ENCODE assay signal across 8 mouse cellular contexts in genomic region chr12:17691320-17691876, GRCm38 (mm10). TPM values are rescaled to one million over a fixed set of nuclear protein-coding genes. Genes with fewer than 3 reads are reported as not detected.
DNase-seq lines count a peak whose midpoint lies in the region; ATAC-seq and TF ChIP-seq lines count a peak whose summit lies in the region.

No protein-coding gene starts in this region.

- H3K36me3 ChIP-seq in limb, embryonic 13.5 days = no peaks in the 10 kb centered on the region
- H3K36me3 ChIP-seq in midbrain, embryonic 15.5 days (replicated peaks) = no peaks in the 10 kb centered on the region

- DNase-seq in 3134 (ENCODE audit: extremely low read depth, insufficient read length, low spot score) = peak; percentile 62
- DNase-seq in CD8-positive naive resting alpha-beta T cell, adult 2 months (ENCODE audit: low read depth in 2 of 2, low spot score in 2 of 2) = peak; percentile 20 to 32
- DNase-seq in heart, postnatal 4 days = peak; percentile 31
- peak; percentile 75 for DNase-seq in thymus, postnatal 4 days
- no peak for DNase-seq in gastrocnemius, adult 18-20 months (ENCODE audit: low spot score)

- peaks cover 6% of the 10 kb centered on the region; the same call in 1 of the 2 replicates for H3K27me3 ChIP-seq in limb, embryonic 13.5 days
- no peaks in the 10 kb centered on the region for H3K27me3 ChIP-seq in midbrain, embryonic 15.5 days (replicated peaks)

- no peak for TF ChIP-seq POLR2A in cortical plate, adult 2 months (IDR thresholded peaks at IDR 0.05; ENCODE audit: extremely low read depth, insufficient read depth, low read length)

- H3K4me2 ChIP-seq in limb, embryonic 13.5 days (replicated peaks) = peak overlapping the region; percentile 98
- H3K4me2 ChIP-seq in midbrain, embryonic 15.5 days = peak overlapping the region; percentile 96

- H3K4me3 ChIP-seq in cortical plate, adult 2 months (ENCODE audit: insufficient read depth, low read length) = peak overlapping the region; percentile 68
- H3K4me3 ChIP-seq in limb, embryonic 13.5 days = peak overlapping the region; percentile 74
- H3K4me3 ChIP-seq in midbrain, embryonic 15.5 days = peak overlapping the region; percentile 73

- H3K9ac ChIP-seq in limb, embryonic 13.5 days = peak overlapping the region; percentile 77
- peak overlapping the region; percentile 64 for H3K9ac ChIP-seq in midbrain, embryonic 15.5 days

- H3K27ac ChIP-seq in cortical plate, adult 2 months (ENCODE audit: insufficient read depth, low read length) = no peak overlapping the region
- no peak overlapping the region for H3K27ac ChIP-seq in limb, embryonic 13.5 days
- peak overlapping the region; percentile 67; the same call in 1 of the 2 replicates for H3K27ac ChIP-seq in midbrain, embryonic 15.5 days

- H3K9me3 ChIP-seq in limb, embryonic 13.5 days = no peaks in the 10 kb centered on the region
- H3K9me3 ChIP-seq in midbrain, embryonic 15.5 days = no peaks in the 10 kb centered on the region

- 1% methylated on average over 30 of the region's 30 CpGs for WGBS in limb, embryonic 13.5 days
- WGBS in midbrain, embryonic 15.5 days = under 1% methylated on average over 30 of the region's 30 CpGs

- ATAC-seq in limb, embryonic 13.5 days (ENCODE audit: low FRiP score, low read depth) = peak; percentile 3; the same call in 1 of the 2 replicates
- ATAC-seq in midbrain, embryonic 15.5 days (replicated peaks) = peak; percentile 43

- no peak for TF ChIP-seq CTCF in cortical plate, adult 2 months (IDR thresholded peaks at IDR 0.05; ENCODE audit: extremely low read depth, insufficient read depth, low read length)

- H3K4me1 ChIP-seq in cortical plate, adult 2 months (ENCODE audit: control insufficient read depth, insufficient read depth, low read length) = no peaks in the 10 kb centered on the region
- peaks cover 38% of the 10 kb centered on the region for H3K4me1 ChIP-seq in limb, embryonic 13.5 days
- H3K4me1 ChIP-seq in midbrain, embryonic 15.5 days = peaks cover 21% of the 10 kb centered on the region

RNA-seq across cellular contexts. Expression of gene Hpcal1, which starts 0.7 kb away (rescaled TPM):
- 68.2 and 71.1 TPM in 2 replicates for polyA plus RNA-seq in cortical plate, adult 2 months (2012; rRNA removed)
- 10 to 100 TPM; 17.9 to 19.8 TPM for total RNA-seq in heart, postnatal 4 days (2021)
- 29.4 and 33.4 TPM in 2 replicates for polyA plus RNA-seq in limb, embryonic 13.5 days (2015; fragmentation: Nextera tagmentation; extraction: Ambion mirVana)
- 92.6 and 97.2 TPM in 2 replicates for polyA plus RNA-seq in midbrain, embryonic 15.5 days (2015; fragmentation: Nextera tagmentation; extraction: Ambion mirVana)
- total RNA-seq in gastrocnemius, adult 18-20 months (2021) = 1 to 10 TPM; 6.0 to 6.4 TPM
